Mouse (Mus musculus): ENCODE measurements around the gene Trp53bp1. TPM values are rescaled to one million over a fixed set of nuclear protein-coding genes. Genes with fewer than 3 reads are reported as not detected.

Trp53bp1 gene
- polyA plus RNA-seq, 1 experiment from 2014 or later = 144 TPM

DNA sequence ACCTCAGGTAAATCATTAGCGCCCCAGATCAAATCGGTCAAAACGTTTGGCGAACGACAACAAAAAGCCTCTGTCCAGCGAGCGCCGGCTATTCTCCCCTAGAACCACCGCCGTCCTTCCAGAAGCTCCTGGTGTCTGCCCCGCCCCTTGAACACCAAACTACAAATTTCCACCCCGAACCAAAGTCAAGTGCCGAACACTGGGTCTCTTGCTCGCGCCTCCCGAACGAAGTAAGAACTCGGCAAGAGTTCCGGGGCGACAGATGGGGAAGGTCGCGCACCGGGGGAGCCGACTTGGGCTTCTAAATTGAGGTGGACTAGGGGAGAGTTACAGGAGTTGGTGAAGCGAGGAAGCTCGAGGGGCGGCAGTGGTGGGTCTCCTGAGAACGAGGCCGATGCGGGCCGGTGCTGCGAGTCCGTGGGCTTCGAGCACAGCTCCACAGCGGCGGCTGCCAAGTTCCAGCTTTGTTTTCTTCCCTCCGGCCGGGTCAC, 100.7 kb downstream of the Trp53bp1 start, which contains the start of gene Tubgcp4:
Gene Tubgcp4, plus strand, starts transcription at position 174 of the 491 bp plus-strand sequence.
- H3K4me3 ChIP-seq = peak within 1 kb of the TSS; percentile 94
- H3K9me3 ChIP-seq = no peaks in the 10 kb centered on the region
- peak; percentile 49 for DNase-seq (ENCODE audit: extremely low spot score, low spot score)
- WGBS = under 1% methylated on average over 38 of the region's 38 CpGs
- H3K36me3 ChIP-seq (replicated peaks) = peaks cover 48% of the 10 kb centered on the region
- H3K4me1 ChIP-seq = peaks cover 37% of the 10 kb centered on the region
- H3K27ac ChIP-seq = peak within 1 kb of the TSS; percentile 91
- H3K27me3 ChIP-seq (ENCODE audit: poor library complexity, severe bottlenecking) = no peaks in the 10 kb centered on the region

DNA sequence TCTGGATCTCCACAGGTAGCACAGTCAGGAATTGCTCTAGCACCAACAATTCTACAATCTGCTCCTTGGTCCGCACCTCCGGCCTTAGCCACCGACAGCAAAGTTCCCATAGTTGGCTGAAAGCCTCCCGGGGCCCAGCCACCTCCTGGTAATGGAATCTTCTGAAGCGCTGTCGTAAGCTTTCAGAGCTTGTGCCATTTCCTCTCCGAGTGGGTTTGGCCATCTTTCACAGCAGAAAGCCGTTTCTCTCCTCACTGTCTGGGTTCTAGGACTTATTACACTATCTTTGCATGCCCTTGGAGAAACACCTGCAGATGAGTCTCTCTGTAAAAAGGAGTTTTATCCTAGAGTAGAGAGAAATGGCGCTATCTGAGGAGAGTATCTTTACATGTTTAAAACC, 101.3 kb downstream of the Trp53bp1 start:
- no peak for DNase-seq (ENCODE audit: extremely low spot score, low spot score)
- H3K9me3 ChIP-seq = no peaks in the 10 kb centered on the region
- WGBS = 12% methylated on average over 9 of the region's 9 CpGs
- H3K4me3 ChIP-seq = peak overlapping the region; percentile 94
- peak overlapping the region; percentile 91 for H3K27ac ChIP-seq
- no peaks in the 10 kb centered on the region for H3K27me3 ChIP-seq (ENCODE audit: poor library complexity, severe bottlenecking)
- H3K4me1 ChIP-seq = peaks cover 37% of the 10 kb centered on the region
- peaks cover 45% of the 10 kb centered on the region for H3K36me3 ChIP-seq (replicated peaks)

- H3K4me3 ChIP-seq = peak overlapping the region; percentile 94
- no peaks in the 10 kb centered on the region for H3K27me3 ChIP-seq (ENCODE audit: poor library complexity, severe bottlenecking)
- H3K9me3 ChIP-seq = no peaks in the 10 kb centered on the region
- H3K4me1 ChIP-seq = peaks cover 37% of the 10 kb centered on the region
- DNase-seq (ENCODE audit: extremely low spot score, low spot score) = no peak
- 77% methylated on average over 4 of the region's 4 CpGs for WGBS
- peaks cover 45% of the 10 kb centered on the region for H3K36me3 ChIP-seq (replicated peaks)
- no peak overlapping the region for H3K27ac ChIP-seq
Observed at GRCm38 (mm10) chr2:121169173-121169572, 102.0 kb downstream of the Trp53bp1 start.

DNA sequence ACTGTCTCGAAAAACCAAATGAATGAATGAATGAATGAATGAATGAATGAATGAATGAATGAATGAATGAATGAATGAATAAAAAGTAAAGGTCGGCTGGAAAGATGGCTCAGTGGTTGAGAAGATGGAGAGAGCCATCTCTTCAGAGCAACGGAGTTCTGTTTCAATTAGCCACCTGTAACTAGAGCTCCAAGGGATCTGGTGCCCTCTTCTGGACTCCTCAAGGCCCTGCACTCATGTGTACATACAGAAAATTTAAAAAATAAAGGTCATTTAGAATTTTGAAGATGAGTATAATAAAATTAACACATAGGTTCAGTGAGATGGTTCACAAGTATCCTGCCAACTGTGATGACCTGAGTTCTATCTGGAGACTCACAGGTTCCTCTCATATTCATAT, 118.1 kb downstream of the Trp53bp1 start:
- Histone ChIP-seq H3K36me3 (replicated peaks) (peaks cover 63% of the 10 kb centered on the region), H3K9me3 (no peaks in the 10 kb centered on the region), H3K27ac (no peak overlapping the region), H3K4me3 (no peak overlapping the region), H3K27me3 (ENCODE audit: poor library complexity, severe bottlenecking) (no peaks in the 10 kb centered on the region), H3K4me1 (no peaks in the 10 kb centered on the region)
- no peak for DNase-seq (ENCODE audit: extremely low spot score, low spot score)
- WGBS = 90% methylated on average over 3 of the region's 3 CpGs

DNA sequence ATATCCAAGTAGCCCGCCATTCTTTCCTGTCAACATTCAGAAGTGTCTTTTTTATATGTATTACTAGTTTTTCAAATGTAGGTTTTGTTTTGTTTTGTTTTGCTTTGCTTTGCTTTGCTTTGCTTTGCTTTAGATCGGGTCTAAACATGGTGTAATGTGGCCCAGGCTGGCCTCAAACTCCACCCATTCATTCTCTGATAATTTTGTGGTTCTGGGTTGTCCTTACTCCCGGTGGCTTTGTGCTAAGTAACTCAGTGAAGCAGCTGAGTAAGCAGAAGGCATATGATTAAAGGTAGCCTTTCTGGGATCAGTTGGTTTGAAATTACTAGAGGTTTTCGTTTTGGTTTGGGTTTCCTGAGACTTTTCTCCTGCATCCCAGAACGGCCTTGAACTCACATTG, 121.5 kb downstream of the Trp53bp1 start:
- no peaks in the 10 kb centered on the region for H3K4me1 ChIP-seq
- H3K4me3 ChIP-seq = no peak overlapping the region
- no peaks in the 10 kb centered on the region for H3K9me3 ChIP-seq
- H3K27me3 ChIP-seq (ENCODE audit: poor library complexity, severe bottlenecking) = no peaks in the 10 kb centered on the region
- no peak overlapping the region for H3K27ac ChIP-seq
- H3K36me3 ChIP-seq (replicated peaks) = peaks cover 66% of the 10 kb centered on the region
- 88% methylated on average over 5 of the region's 5 CpGs for WGBS
- no peak for DNase-seq (ENCODE audit: extremely low spot score, low spot score)

Other genes with a start within 250 kb of the Trp53bp1 start
- 6.2 and 10.9 TPM in 2 replicates for gene Epb42, start 234.3 kb downstream of the Trp53bp1 start, polyA plus RNA-seq (2016; fragmentation: Nextera tagmentation; extraction: Ambion mirVana)
- gene Tgm5, start 185.6 kb downstream of the Trp53bp1 start, polyA plus RNA-seq (2016; fragmentation: Nextera tagmentation; extraction: Ambion mirVana) = not detected in 2 replicates
- gene Tgm7, start 161.6 kb downstream of the Trp53bp1 start, polyA plus RNA-seq (2016; fragmentation: Nextera tagmentation; extraction: Ambion mirVana) = not detected in 2 replicates
- gene Adal, start 131.0 kb downstream of the Trp53bp1 start, polyA plus RNA-seq (2016; fragmentation: Nextera tagmentation; extraction: Ambion mirVana) = 24.7 and 25.2 TPM in 2 replicates
- 19.1 and 21.6 TPM in 2 replicates for gene Lcmt2, start 130.8 kb downstream of the Trp53bp1 start, polyA plus RNA-seq (2016; fragmentation: Nextera tagmentation; extraction: Ambion mirVana)
- 88.0 and 89.4 TPM in 2 replicates for gene Tubgcp4, start 100.8 kb downstream of the Trp53bp1 start, polyA plus RNA-seq (2016; fragmentation: Nextera tagmentation; extraction: Ambion mirVana)
- gene Zscan29, start 100.3 kb downstream of the Trp53bp1 start, polyA plus RNA-seq (2016; fragmentation: Nextera tagmentation; extraction: Ambion mirVana) = 12.4 and 14.6 TPM in 2 replicates
- gene Map1a, start 18.2 kb upstream of the Trp53bp1 start, polyA plus RNA-seq (2016; fragmentation: Nextera tagmentation; extraction: Ambion mirVana) = 6.5 and 6.6 TPM in 2 replicates
- gene Ppip5k1, start 84.0 kb upstream of the Trp53bp1 start, polyA plus RNA-seq (2016; fragmentation: Nextera tagmentation; extraction: Ambion mirVana) = 10.1 and 11.0 TPM in 2 replicates
- 2.2 and 3.9 TPM in 2 replicates for gene Ckmt1, start 86.3 kb upstream of the Trp53bp1 start, polyA plus RNA-seq (2016; fragmentation: Nextera tagmentation; extraction: Ambion mirVana)
- gene Strc, start 115.8 kb upstream of the Trp53bp1 start, polyA plus RNA-seq (2016; fragmentation: Nextera tagmentation; extraction: Ambion mirVana) = not detected in 2 replicates
- gene Pdia3, start 142.4 kb upstream of the Trp53bp1 start, polyA plus RNA-seq (2016; fragmentation: Nextera tagmentation; extraction: Ambion mirVana) = 578 and 630 TPM in 2 replicates
- 1.5 and 2.0 TPM in 2 replicates for gene Catsper2, start 142.4 kb upstream of the Trp53bp1 start, polyA plus RNA-seq (2016; fragmentation: Nextera tagmentation; extraction: Ambion mirVana)
- 4.3 and 5.0 TPM in 2 replicates for gene Ell3, start 172.9 kb upstream of the Trp53bp1 start, polyA plus RNA-seq (2016; fragmentation: Nextera tagmentation; extraction: Ambion mirVana)
- 449 TPM in 2 replicates for gene Serf2, start 177.8 kb upstream of the Trp53bp1 start, polyA plus RNA-seq (2016; fragmentation: Nextera tagmentation; extraction: Ambion mirVana)
- gene Hypk, start 181.9 kb upstream of the Trp53bp1 start, polyA plus RNA-seq (2016; fragmentation: Nextera tagmentation; extraction: Ambion mirVana) = 142 and 161 TPM in 2 replicates
- gene Serinc4, start 185.4 kb upstream of the Trp53bp1 start, polyA plus RNA-seq (2016; fragmentation: Nextera tagmentation; extraction: Ambion mirVana) = 0.15 and 0.27 TPM in 2 replicates
- gene Mfap1b, start 202.7 kb upstream of the Trp53bp1 start, polyA plus RNA-seq (2016; fragmentation: Nextera tagmentation; extraction: Ambion mirVana) = 53.5 and 53.7 TPM in 2 replicates
- gene Mfap1a, start 235.3 kb upstream of the Trp53bp1 start, polyA plus RNA-seq (2016; fragmentation: Nextera tagmentation; extraction: Ambion mirVana) = 27.9 and 29.5 TPM in 2 replicates
- 15.0 and 15.8 TPM in 2 replicates for gene Wdr76, start 235.3 kb upstream of the Trp53bp1 start, polyA plus RNA-seq (2016; fragmentation: Nextera tagmentation; extraction: Ambion mirVana)